Mouse (Mus musculus): Measurements from ENCODE around the gene Lpar3.

DNA sequence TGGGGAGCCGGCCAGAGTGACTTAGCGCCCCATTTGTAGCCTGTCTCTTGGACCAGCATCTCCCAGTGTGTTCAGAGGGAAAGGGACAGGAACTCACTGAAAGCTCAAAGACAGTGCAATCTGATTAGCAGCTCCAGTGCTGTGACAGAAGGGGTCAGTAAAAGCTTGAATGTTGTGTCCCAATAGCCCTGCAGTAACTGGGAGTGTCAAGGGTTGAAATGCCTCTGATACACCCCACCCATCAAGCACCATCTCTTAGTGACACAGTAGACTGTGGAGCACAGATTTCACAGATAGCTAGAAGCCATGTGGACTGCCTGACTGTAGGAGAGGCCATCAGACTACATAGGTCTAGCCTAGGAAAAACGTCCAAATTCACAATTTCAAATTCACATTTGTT is 6.7 kb downstream of the Lpar3 start:
- TF ChIP-seq GATA1 (IDR thresholded peaks at IDR 0.05; ENCODE audit: borderline replicate concordance, low read length): no peak
- no peak for TF ChIP-seq FLI1 (IDR thresholded peaks at IDR 0.05; ENCODE audit: low read length)
